Mouse (Mus musculus): ENCODE data around the gene Hoxc10. TPM values are rescaled to one million over a fixed set of nuclear protein-coding genes. Genes with fewer than 3 reads are reported as not detected.

Hoxc10 gene
- polyA plus RNA-seq, 1 experiment from 2014 or later, result 62.9 TPM

DNA sequence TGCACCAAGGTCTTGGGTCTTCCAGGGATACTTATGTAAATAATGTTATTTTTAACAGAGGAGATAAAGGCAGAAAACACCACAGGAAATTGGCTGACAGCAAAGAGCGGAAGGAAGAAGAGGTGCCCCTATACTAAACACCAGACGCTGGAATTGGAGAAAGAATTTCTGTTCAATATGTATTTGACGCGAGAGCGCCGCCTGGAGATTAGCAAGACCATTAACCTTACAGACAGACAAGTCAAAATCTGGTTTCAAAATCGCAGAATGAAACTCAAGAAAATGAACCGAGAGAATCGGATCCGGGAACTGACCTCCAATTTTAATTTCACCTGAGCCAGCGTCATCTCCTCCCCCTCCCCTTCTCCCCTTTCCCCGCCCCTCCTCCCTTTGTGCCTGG is 4.1 kb downstream of the Hoxc10 start:
- peaks cover 4% of the 10 kb centered on the region; the same call in 1 of the 2 replicates for H3K4me1 ChIP-seq (ENCODE audit: control insufficient read depth, insufficient read depth, low read length)
- H3K9me3 ChIP-seq (ENCODE audit: control insufficient read depth, low read length), result no peaks in the 10 kb centered on the region
- no peaks in the 10 kb centered on the region for H3K36me3 ChIP-seq (ENCODE audit: control insufficient read depth, insufficient read depth, low read length)
- peak overlapping the region; percentile 80 for H3K9ac ChIP-seq (ENCODE audit: low read depth, low read length)
- WGBS, result under 1% methylated on average over 12 of the region's 12 CpGs
- no peak for ATAC-seq (ENCODE audit: low FRiP score, low TSS enrichment)
- H3K4me2 ChIP-seq (replicated peaks; ENCODE audit: low read depth, low read length), result peak overlapping the region; percentile 89
- peak overlapping the region; percentile 70 for H3K4me3 ChIP-seq (ENCODE audit: low read length)
- H3K27me3 ChIP-seq (ENCODE audit: control insufficient read depth, insufficient read depth, low read length), result peaks cover 14% of the 10 kb centered on the region; the same call in 1 of the 2 replicates
- peak overlapping the region; percentile 89; the same call in 1 of the 2 replicates for H3K27ac ChIP-seq (ENCODE audit: low read depth, low read length)

DNA sequence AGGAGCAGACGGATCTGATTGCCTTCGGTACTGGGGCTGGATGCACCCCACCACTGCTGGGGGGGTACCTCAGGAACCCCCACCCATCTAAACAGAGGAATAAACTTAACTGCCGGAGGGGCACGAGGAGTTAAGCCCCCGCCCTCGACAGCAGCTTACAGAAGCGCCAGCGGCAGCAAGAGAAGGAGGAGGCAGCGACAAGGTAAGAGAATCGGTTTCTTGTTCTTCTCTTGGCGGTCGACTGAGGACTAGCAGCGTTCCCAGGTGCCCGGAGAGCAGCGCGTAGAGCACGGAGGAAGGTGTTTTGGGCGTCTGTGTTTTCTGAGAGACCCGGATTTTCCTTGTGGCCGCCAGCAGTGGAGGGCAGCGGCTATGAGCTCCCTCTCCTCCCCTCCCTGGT is 5.7 kb downstream of the Hoxc10 start:
- H3K4me2 ChIP-seq (replicated peaks; ENCODE audit: low read depth, low read length), result peak overlapping the region; percentile 89
- peak overlapping the region; percentile 89 for H3K27ac ChIP-seq (ENCODE audit: low read depth, low read length)
- H3K36me3 ChIP-seq (ENCODE audit: control insufficient read depth, insufficient read depth, low read length), result no peaks in the 10 kb centered on the region
- ATAC-seq (ENCODE audit: low FRiP score, low TSS enrichment), result no peak
- peaks cover 14% of the 10 kb centered on the region for H3K27me3 ChIP-seq (ENCODE audit: control insufficient read depth, insufficient read depth, low read length)
- H3K9ac ChIP-seq (ENCODE audit: low read depth, low read length), result peak overlapping the region; percentile 80
- H3K4me3 ChIP-seq (ENCODE audit: low read length), result peak overlapping the region; percentile 70
- 3% methylated on average over 21 of the region's 21 CpGs for WGBS
- H3K9me3 ChIP-seq (ENCODE audit: control insufficient read depth, low read length), result no peaks in the 10 kb centered on the region
- peaks cover 4% of the 10 kb centered on the region; the same call in 1 of the 2 replicates for H3K4me1 ChIP-seq (ENCODE audit: control insufficient read depth, insufficient read depth, low read length)

DNA sequence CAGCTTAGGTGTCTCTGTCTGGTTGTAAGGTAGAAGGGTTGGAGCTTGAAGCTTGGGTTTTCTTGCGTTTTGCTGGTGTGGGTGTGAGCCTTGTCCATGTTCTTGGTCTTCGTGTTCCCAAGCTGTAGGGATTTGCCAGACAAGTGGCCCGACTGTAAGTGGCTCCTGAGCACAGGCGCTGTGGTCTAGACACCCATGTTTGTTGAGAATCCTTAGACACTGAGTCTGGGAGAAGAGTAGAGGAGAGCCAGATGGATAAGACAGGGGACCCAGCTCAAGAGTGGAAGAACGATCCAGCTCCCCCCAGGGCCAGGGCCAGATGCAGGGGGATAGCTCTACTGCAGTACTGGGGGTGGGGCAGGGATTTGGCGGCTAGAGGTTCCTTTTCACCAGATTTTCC is 6.2 kb downstream of the Hoxc10 start:
- WGBS, result 2% methylated on average over 6 of the region's 6 CpGs
- Histone ChIP-seq H3K36me3 (ENCODE audit: control insufficient read depth, insufficient read depth, low read length) (no peaks in the 10 kb centered on the region), H3K27me3 (ENCODE audit: control insufficient read depth, insufficient read depth, low read length) (peaks cover 14% of the 10 kb centered on the region), H3K9me3 (ENCODE audit: control insufficient read depth, low read length) (no peaks in the 10 kb centered on the region), H3K4me2 (replicated peaks; ENCODE audit: low read depth, low read length) (peak overlapping the region; percentile 89), H3K27ac (ENCODE audit: low read depth, low read length) (peak overlapping the region; percentile 89), H3K9ac (ENCODE audit: low read depth, low read length) (peak overlapping the region; percentile 80), H3K4me1 (ENCODE audit: control insufficient read depth, insufficient read depth, low read length) (peaks cover 8% of the 10 kb centered on the region), H3K4me3 (ENCODE audit: low read length) (peak overlapping the region; percentile 70)
- ATAC-seq (ENCODE audit: low FRiP score, low TSS enrichment), result no peak

DNA sequence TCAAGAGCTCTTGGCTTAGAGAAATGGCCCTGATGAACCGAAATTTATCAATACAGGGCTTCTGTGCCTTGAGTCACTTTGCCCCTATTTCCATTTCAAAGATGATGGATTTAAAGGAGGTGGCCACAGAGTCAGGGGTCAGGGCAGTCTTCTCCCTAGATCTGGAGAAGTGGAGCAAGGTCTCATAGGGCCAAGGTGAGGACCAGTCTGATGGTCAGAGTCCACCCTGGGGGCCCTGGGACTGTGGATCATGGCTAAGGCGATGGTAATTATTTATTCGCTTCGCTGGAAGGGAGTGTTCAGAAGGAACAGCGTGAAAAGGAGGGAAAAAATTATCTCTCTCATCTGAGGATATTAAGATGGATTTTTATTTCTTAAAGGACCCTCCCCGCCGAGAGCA is 8.4 kb downstream of the Hoxc10 start:
- peak overlapping the region; percentile 89 for H3K4me2 ChIP-seq (replicated peaks; ENCODE audit: low read depth, low read length)
- no peaks in the 10 kb centered on the region for H3K36me3 ChIP-seq (ENCODE audit: control insufficient read depth, insufficient read depth, low read length)
- H3K4me1 ChIP-seq (ENCODE audit: control insufficient read depth, insufficient read depth, low read length), result peaks cover 25% of the 10 kb centered on the region
- ATAC-seq (ENCODE audit: low FRiP score, low TSS enrichment), result no peak
- H3K27ac ChIP-seq (ENCODE audit: low read depth, low read length), result peak overlapping the region; percentile 96
- H3K9ac ChIP-seq (ENCODE audit: low read depth, low read length), result peak overlapping the region; percentile 99
- 2% methylated on average over 7 of the region's 7 CpGs for WGBS
- no peaks in the 10 kb centered on the region for H3K9me3 ChIP-seq (ENCODE audit: control insufficient read depth, low read length)
- H3K4me3 ChIP-seq (ENCODE audit: low read length), result peak overlapping the region; percentile 70
- H3K27me3 ChIP-seq (ENCODE audit: control insufficient read depth, insufficient read depth, low read length), result peaks cover 14% of the 10 kb centered on the region

DNA sequence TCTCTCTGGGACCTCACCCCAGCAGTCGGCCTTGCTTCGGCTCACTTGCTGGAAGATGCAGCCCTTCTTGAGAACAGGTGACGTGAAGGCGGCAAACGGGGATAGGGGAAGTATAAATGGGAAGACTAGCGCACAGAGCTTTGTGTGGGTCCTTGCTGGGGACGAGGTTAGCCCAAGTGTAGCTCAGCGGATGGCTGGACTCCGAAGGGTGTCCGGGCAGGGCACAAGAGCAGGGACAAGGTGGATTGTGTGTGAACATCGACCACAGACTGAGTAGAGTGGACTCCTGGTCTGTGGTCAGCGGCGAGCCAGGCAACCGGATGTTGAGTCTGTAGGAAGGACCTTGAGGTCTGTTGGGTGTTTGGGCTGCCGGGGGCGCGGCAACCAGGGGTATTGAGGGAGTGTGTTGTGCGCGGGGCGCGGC is 9.1 kb downstream of the Hoxc10 start:
- H3K27me3 ChIP-seq (ENCODE audit: control insufficient read depth, insufficient read depth, low read length), result peaks cover 14% of the 10 kb centered on the region
- peak; percentile 24; the same call in 1 of the 2 replicates for ATAC-seq (ENCODE audit: low FRiP score, low TSS enrichment)
- under 1% methylated on average over 21 of the region's 21 CpGs for WGBS
- H3K4me2 ChIP-seq (replicated peaks; ENCODE audit: low read depth, low read length), result peak overlapping the region; percentile 89
- no peaks in the 10 kb centered on the region for H3K9me3 ChIP-seq (ENCODE audit: control insufficient read depth, low read length)
- H3K36me3 ChIP-seq (ENCODE audit: control insufficient read depth, insufficient read depth, low read length), result no peaks in the 10 kb centered on the region
- H3K4me1 ChIP-seq (ENCODE audit: control insufficient read depth, insufficient read depth, low read length), result peaks cover 25% of the 10 kb centered on the region
- peak overlapping the region; percentile 99 for H3K9ac ChIP-seq (ENCODE audit: low read depth, low read length)
- peak overlapping the region; percentile 96 for H3K27ac ChIP-seq (ENCODE audit: low read depth, low read length)
- peak overlapping the region; percentile 70 for H3K4me3 ChIP-seq (ENCODE audit: low read length)

DNA sequence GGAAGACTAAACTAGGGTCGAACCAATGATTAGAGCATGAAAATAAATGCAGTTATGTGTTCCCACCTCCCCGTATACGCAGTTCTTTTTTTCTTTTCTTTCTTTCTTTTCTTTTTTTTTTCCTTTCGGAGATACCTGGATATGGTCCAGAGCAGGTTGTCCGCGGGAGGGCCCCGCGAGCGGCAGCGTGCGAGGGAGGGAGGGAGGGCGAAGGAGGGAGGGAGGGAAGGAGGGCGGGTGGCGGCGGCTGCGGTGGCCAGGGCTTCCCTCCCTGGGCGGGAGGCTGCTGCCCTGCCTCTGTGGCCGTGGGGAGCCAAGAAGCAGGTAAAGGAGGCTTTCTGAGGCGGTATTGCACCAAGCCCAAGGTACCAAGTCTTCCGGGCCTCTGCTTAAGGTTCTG is 9.6 kb downstream of the Hoxc10 start, which contains the start of gene Hoxc9:
TSS of gene Hoxc9 (plus strand) at position 269 of the 400 bp plus-strand sequence.
- no peak for ATAC-seq (ENCODE audit: low FRiP score, low TSS enrichment)
- H3K4me2 ChIP-seq (replicated peaks; ENCODE audit: low read depth, low read length), result peak within 1 kb of the TSS; percentile 89

DNA sequence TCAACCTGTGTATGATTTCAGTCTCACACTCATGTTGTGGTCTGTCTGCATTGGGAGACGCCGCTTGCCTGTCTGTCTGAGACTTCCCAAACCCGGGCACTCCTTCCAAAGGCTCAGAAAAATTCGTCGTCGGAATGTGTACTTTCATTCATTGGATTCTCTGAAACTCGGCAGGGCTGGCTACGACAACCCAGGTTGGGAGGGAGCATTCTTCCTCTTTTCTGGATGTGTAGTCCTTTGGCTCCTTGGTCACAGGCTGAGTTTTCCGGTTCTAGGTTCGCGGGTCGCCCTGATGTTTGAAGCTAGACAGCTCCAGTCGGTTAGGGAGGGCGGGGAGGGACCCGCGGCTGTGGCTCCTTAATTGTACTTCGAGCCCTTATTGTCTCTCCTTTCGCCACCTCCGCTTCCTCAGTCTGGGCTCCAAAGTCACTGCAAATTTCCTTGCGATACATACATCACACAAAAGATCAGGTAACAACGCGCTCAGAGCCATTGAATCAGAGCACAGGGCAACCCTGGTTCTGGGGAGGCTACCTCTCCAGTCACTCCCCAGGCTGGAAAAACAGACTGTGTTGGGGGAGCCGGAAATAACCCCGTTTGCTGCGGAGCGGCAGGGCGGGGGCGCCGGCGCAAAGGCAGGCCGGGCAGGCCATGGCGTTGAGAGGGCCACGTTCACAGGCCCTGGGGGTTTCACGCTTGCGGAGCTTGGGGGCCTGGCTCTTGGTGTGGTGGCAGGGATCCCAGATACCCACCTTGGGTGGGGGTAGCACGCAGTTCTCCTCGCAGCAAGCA is 10.2 kb downstream of the Hoxc10 start:
- Histone ChIP-seq H3K4me3 (ENCODE audit: low read length) (peak overlapping the region; percentile 70), H3K36me3 (ENCODE audit: control insufficient read depth, insufficient read depth, low read length) (no peaks in the 10 kb centered on the region), H3K4me1 (ENCODE audit: control insufficient read depth, insufficient read depth, low read length) (peaks cover 21% of the 10 kb centered on the region), H3K9ac (ENCODE audit: low read depth, low read length) (peak overlapping the region; percentile 99), H3K27me3 (ENCODE audit: control insufficient read depth, insufficient read depth, low read length) (peaks cover 16% of the 10 kb centered on the region), H3K4me2 (replicated peaks; ENCODE audit: low read depth, low read length) (peak overlapping the region; percentile 89), H3K27ac (ENCODE audit: low read depth, low read length) (peak overlapping the region; percentile 96), H3K9me3 (ENCODE audit: control insufficient read depth, low read length) (no peaks in the 10 kb centered on the region)
- ATAC-seq (ENCODE audit: low FRiP score, low TSS enrichment), result peak; percentile 13; the same call in 1 of the 2 replicates
- WGBS, result 1% methylated on average over 37 of the region's 37 CpGs

More for the DNA sequence above, 9.6 kb downstream of the Hoxc10 start, which contains the start of gene Hoxc9:
- peak within 1 kb of the TSS; percentile 70 for H3K4me3 ChIP-seq (ENCODE audit: low read length)
- WGBS, result 2% methylated on average over 15 of the region's 20 CpGs
- H3K9ac ChIP-seq (ENCODE audit: low read depth, low read length), result peak within 1 kb of the TSS; percentile 99
- H3K36me3 ChIP-seq (ENCODE audit: control insufficient read depth, insufficient read depth, low read length), result no peaks in the 10 kb centered on the region
- no peaks in the 10 kb centered on the region for H3K9me3 ChIP-seq (ENCODE audit: control insufficient read depth, low read length)
- peaks cover 14% of the 10 kb centered on the region for H3K27me3 ChIP-seq (ENCODE audit: control insufficient read depth, insufficient read depth, low read length)
- peak within 1 kb of the TSS; percentile 96 for H3K27ac ChIP-seq (ENCODE audit: low read depth, low read length)
- H3K4me1 ChIP-seq (ENCODE audit: control insufficient read depth, insufficient read depth, low read length), result peaks cover 23% of the 10 kb centered on the region

DNA sequence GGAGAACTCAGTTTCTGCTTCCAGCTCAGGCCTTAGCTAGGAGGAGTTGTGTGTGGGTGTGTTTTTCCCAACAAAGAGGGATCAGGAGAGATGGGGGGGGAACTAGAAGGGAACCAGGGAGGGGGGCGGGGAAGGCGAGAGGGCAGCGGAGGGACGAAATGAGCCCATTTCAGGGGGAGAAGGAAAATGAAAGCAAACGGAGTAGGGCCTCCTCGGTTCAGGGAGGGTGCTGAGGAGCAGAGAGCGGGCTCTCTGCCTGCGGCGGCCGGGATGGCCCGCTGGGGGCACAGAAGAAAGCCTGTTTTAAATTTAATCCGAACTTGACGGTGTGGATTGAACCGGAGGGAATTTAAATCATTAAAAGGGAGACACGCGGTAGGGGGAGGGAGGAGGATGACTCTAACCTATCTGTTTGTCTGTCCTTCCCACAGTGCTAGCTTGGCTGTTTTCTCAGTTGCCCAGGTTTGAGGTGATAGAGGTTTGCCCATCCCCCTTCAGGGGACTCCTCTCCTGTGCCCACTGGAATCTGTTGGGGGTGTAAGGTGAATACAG is 10.9 kb downstream of the Hoxc10 start:
- 2% methylated on average over 16 of the region's 16 CpGs for WGBS
- Histone ChIP-seq H3K27me3 (ENCODE audit: control insufficient read depth, insufficient read depth, low read length) (peaks cover 20% of the 10 kb centered on the region), H3K9ac (ENCODE audit: low read depth, low read length) (peak overlapping the region; percentile 99), H3K4me1 (ENCODE audit: control insufficient read depth, insufficient read depth, low read length) (peaks cover 22% of the 10 kb centered on the region), H3K9me3 (ENCODE audit: control insufficient read depth, low read length) (no peaks in the 10 kb centered on the region), H3K4me3 (ENCODE audit: low read length) (peak overlapping the region; percentile 70), H3K27ac (ENCODE audit: low read depth, low read length) (peak overlapping the region; percentile 96), H3K36me3 (ENCODE audit: control insufficient read depth, insufficient read depth, low read length) (no peaks in the 10 kb centered on the region), H3K4me2 (replicated peaks; ENCODE audit: low read depth, low read length) (peak overlapping the region; percentile 89)
- ATAC-seq (ENCODE audit: low FRiP score, low TSS enrichment), result peak; percentile 34

All from kidney, embryonic 14.5 days (tissue).